8 mouse cellular contexts compared by ENCODE assay signal in the genomic region with DNA sequence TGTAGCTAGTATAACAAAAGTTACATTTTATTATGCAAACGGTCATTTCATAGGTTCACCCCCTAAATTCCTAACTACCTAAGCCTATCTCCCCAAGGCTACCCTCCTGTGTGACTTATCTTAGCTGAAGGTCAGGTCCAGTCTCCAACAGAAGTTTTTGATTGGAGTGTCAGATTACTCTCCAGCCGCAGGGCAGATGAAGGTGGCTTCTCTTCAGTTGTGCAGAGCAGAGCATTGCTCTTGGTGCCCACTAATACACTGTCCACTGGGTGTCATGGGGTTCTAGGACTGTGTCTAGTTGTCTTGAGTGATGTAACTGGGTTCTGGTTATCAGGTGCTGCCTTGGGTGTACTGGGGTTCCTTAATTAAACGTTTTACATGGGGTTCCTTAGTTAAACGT. TPM values are rescaled to one million over a fixed set of nuclear protein-coding genes. Genes with fewer than 3 reads are reported as not detected.
DNase-seq lines count a peak whose midpoint lies in the region; ATAC-seq and TF ChIP-seq lines count a peak whose summit lies in the region.

No protein-coding gene starts in this region.

- peaks cover 20% of the 10 kb centered on the region for H3K79me2 ChIP-seq in CH12.LX (replicated peaks; ENCODE audit: control insufficient read depth, extremely low read depth, insufficient read depth, poor library complexity, severe bottlenecking)

- H3K4me2 ChIP-seq in CH12.LX (ENCODE audit: insufficient read depth, low read depth, poor library complexity, severe bottlenecking) = peak overlapping the region; percentile 92
- peak overlapping the region; percentile 73 for H3K4me2 ChIP-seq in forebrain, embryonic 11.5 days (ENCODE audit: low read depth, low read length, severe bottlenecking)
- peak overlapping the region; percentile 87 for H3K4me2 ChIP-seq in liver, embryonic 12.5 days

- no peak overlapping the region for H3K27ac ChIP-seq in CH12.LX (ENCODE audit: insufficient read depth, low read depth)
- H3K27ac ChIP-seq in forebrain, embryonic 11.5 days (ENCODE audit: low read depth, low read length) = no peak overlapping the region
- H3K27ac ChIP-seq in liver, embryonic 12.5 days = no peak overlapping the region

- TF ChIP-seq CTCF in CH12.LX (conservative IDR thresholded peaks at IDR 0.05 in 1 of 2, IDR thresholded peaks at IDR 0.05 in 1 of 2; ENCODE audit: low read depth in 2 of 2, low read length in 2 of 2) = no peak

- WGBS in forebrain, embryonic 11.5 days = 14% methylated on average over 4 of the region's 4 CpGs
- WGBS in liver, embryonic 12.5 days (ENCODE audit: insufficient replicate concordance) = 6% methylated on average over 4 of the region's 4 CpGs

- no peak for TF ChIP-seq POLR2A in CH12.LX (IDR thresholded peaks at IDR 0.05; ENCODE audit: low read depth, low read length)

- intact Hi-C loops in left cerebral cortex, postnatal 14 days (cut with DNase I) = no loop called here

- TF ChIP-seq RAD21 in CH12.LX (IDR thresholded peaks at IDR 0.05; ENCODE audit: low read depth, low read length) = no peak

- in situ Hi-C loops in CH12.LX (cut with MboI; ENCODE audit: low pct_ligation_motif_present, low pct_unique_long_range_greater_than_20kb, low sequenced_read_pairs) = no loop called here

- H3K36me3 ChIP-seq in CH12.LX (replicated peaks in 1 of 2; ENCODE audit: control insufficient read depth in 1 of 2, insufficient read depth in 1 of 2, low read length in 1 of 2) = peaks cover 12 to 22% of the 10 kb centered on the region in 2 experiments
- no peaks in the 10 kb centered on the region for H3K36me3 ChIP-seq in forebrain, embryonic 11.5 days (ENCODE audit: control insufficient read depth, insufficient read depth, low read length)
- H3K36me3 ChIP-seq in liver, embryonic 12.5 days = peaks cover 16% of the 10 kb centered on the region

- H3K27me3 ChIP-seq in CH12.LX (replicated peaks) = no peaks in the 10 kb centered on the region
- H3K27me3 ChIP-seq in forebrain, embryonic 11.5 days (ENCODE audit: control insufficient read depth, insufficient read depth, low read length) = no peaks in the 10 kb centered on the region
- no peaks in the 10 kb centered on the region for H3K27me3 ChIP-seq in liver, embryonic 12.5 days (replicated peaks)

- peak overlapping the region; percentile 73 for H3K9ac ChIP-seq in CH12.LX (ENCODE audit: insufficient read depth, low read depth)
- H3K9ac ChIP-seq in forebrain, embryonic 11.5 days (ENCODE audit: low read length) = peak overlapping the region; percentile 77
- H3K9ac ChIP-seq in liver, embryonic 12.5 days = peak overlapping the region; percentile 78

- H3K4me1 ChIP-seq in CH12.LX (ENCODE audit: control insufficient read depth in 1 of 2, insufficient read depth in 2 of 2) = peaks cover 3 to 20% of the 10 kb centered on the region in 2 experiments
- peaks cover 4% of the 10 kb centered on the region; the same call in 1 of the 2 replicates for H3K4me1 ChIP-seq in forebrain, embryonic 11.5 days (replicated peaks; ENCODE audit: control insufficient read depth, insufficient read depth, low read length)
- H3K4me1 ChIP-seq in liver, embryonic 12.5 days = peaks cover 18% of the 10 kb centered on the region

- H3K4me3 ChIP-seq in CH12.LX (replicated peaks in 1 of 3; ENCODE audit: low read depth in 2 of 3, low read length in 2 of 3, poor library complexity in 1 of 3) = peak overlapping the region; percentile 72 to 88 (median 85)
- H3K4me3 ChIP-seq in forebrain, embryonic 11.5 days (ENCODE audit: low read depth, low read length) = peak overlapping the region; percentile 71
- H3K4me3 ChIP-seq in liver, embryonic 12.5 days = peak overlapping the region; percentile 82

- H3K9me3 ChIP-seq in CH12.LX (replicated peaks; ENCODE audit: low read length) = no peaks in the 10 kb centered on the region
- no peaks in the 10 kb centered on the region for H3K9me3 ChIP-seq in forebrain, embryonic 11.5 days (ENCODE audit: control insufficient read depth, low read length)
- H3K9me3 ChIP-seq in liver, embryonic 12.5 days (replicated peaks) = no peaks in the 10 kb centered on the region

- peak; percentile 49; the same call in 1 of the 2 replicates for ATAC-seq in forebrain, embryonic 11.5 days (replicated peaks; ENCODE audit: low FRiP score)
- peak; percentile 21; the same call in 1 of the 2 replicates for ATAC-seq in liver, embryonic 12.5 days

- dilution Hi-C loops in CH12.LX (cut with MboI; ENCODE audit: extremely low pct_ligation_motif_present, extremely low pct_unique_long_range_greater_than_20kb, low sequenced_read_pairs) = no loop called here

- DNase-seq in adrenal gland, postnatal 10 days = peak; percentile 10
- DNase-seq in adrenal gland, postnatal 4 days (ENCODE audit: low spot score in 2 of 2) = no peak
- no peak for DNase-seq in CH12.LX (ENCODE audit: extremely low read depth)
- DNase-seq in forebrain, embryonic 11.5 days (ENCODE audit: low spot score) = no peak
- no peak for DNase-seq in urinary bladder, postnatal 36 days (ENCODE audit: low spot score in 2 of 2)
- DNase-seq in frontal cortex, postnatal 10 days (ENCODE audit: low spot score in 2 of 2) = no peak
- DNase-seq in left cerebral cortex, postnatal 14 days (ENCODE audit: low spot score in 2 of 2) = no peak

- no peak for TF ChIP-seq EP300 in CH12.LX (IDR thresholded peaks at IDR 0.05; ENCODE audit: low read length)

TF ChIP-seq in CH12.LX, 34 proteins besides CTCF, POLR2A, EP300 and RAD21:
- TF ChIP-seq MYC (IDR thresholded peaks at IDR 0.05; ENCODE audit: low read depth, low read length) (no peak), MAZ (IDR thresholded peaks at IDR 0.05; ENCODE audit: low read depth, low read length) (no peak), CHD1 (IDR thresholded peaks at IDR 0.05; ENCODE audit: low read depth, low read length) (no peak), MEF2A (IDR thresholded peaks at IDR 0.05; ENCODE audit: borderline replicate concordance, low read depth, low read length) (no peak), UBTF (IDR thresholded peaks at IDR 0.05; ENCODE audit: low read depth, low read length) (no peak), USF1 (IDR thresholded peaks at IDR 0.05; ENCODE audit: low read depth, low read length) (no peak), SMC3 (IDR thresholded peaks at IDR 0.05; ENCODE audit: low read depth, low read length) (no peak), CHD2 (IDR thresholded peaks at IDR 0.05; ENCODE audit: low read length) (no peak), PAX5 (IDR thresholded peaks at IDR 0.05; ENCODE audit: low read length) (no peak)
TF ChIP-seq in CH12.LX: peak in this region for 0.

RNA-seq across cellular contexts. Expression of a gene that starts 0.6 kb away (rescaled TPM):
- total RNA-seq in adrenal gland, postnatal 10 days (2021) = 10 to 100 TPM; 34.4 to 37.7 TPM
- total RNA-seq in adrenal gland, postnatal 4 days (2021) = 10 to 100 TPM; 58.8 to 62.7 TPM
- total RNA-seq in CH12.LX (2012; rRNA removed) (33.5 and 39.7 TPM in 2 replicates), CH12.LX (2014; rRNA removed) (64.0 and 73.8 TPM in 2 replicates)
- polyA plus RNA-seq in CH12.LX (2012; ENCODE audit: insufficient read length, low read depth) = 50.5 and 63.0 TPM in 2 replicates
- 101 and 105 TPM in 2 replicates for polyA plus RNA-seq in forebrain, embryonic 11.5 days (2014; fragmentation: Nextera tagmentation; extraction: Ambion mirVana)
- 24.5 and 27.9 TPM in 2 replicates for polyA plus RNA-seq in liver, embryonic 12.5 days (2016; fragmentation: Nextera tagmentation; extraction: Ambion mirVana)
- 10 to 100 TPM; 26.1 to 27.4 TPM for total RNA-seq in left cerebral cortex, postnatal 14 days (2021)

RNA-seq across cellular contexts. Expression of a gene that starts 44.0 kb away (rescaled TPM):
- total RNA-seq in adrenal gland, postnatal 10 days (2021) = 1 to 10 TPM; 4.2 to 6.1 TPM
- total RNA-seq in adrenal gland, postnatal 4 days (2021) = 1 to 10 TPM; 2.7 to 3.0 TPM
- 0.59 and 0.72 TPM in 2 replicates for total RNA-seq in CH12.LX (2012; rRNA removed)
- 0.16 and 0.24 TPM in 2 replicates for total RNA-seq in CH12.LX (2014; rRNA removed)
- polyA plus RNA-seq in CH12.LX (2012; ENCODE audit: insufficient read length, low read depth) = 0.12 TPM in 1 of 2 replicates, not detected in the other
- 1.4 and 1.6 TPM in 2 replicates for polyA plus RNA-seq in forebrain, embryonic 11.5 days (2014; fragmentation: Nextera tagmentation; extraction: Ambion mirVana)
- 0.45 and 0.55 TPM in 2 replicates for polyA plus RNA-seq in liver, embryonic 12.5 days (2016; fragmentation: Nextera tagmentation; extraction: Ambion mirVana)
- total RNA-seq in left cerebral cortex, postnatal 14 days (2021) = 1 to 10 TPM in 1 of 2 experiments, under 1 TPM in 1; 0.89 to 1.8 TPM
